Comparison of ENCODE assay signal across 25 mouse cellular contexts in the genomic region with DNA sequence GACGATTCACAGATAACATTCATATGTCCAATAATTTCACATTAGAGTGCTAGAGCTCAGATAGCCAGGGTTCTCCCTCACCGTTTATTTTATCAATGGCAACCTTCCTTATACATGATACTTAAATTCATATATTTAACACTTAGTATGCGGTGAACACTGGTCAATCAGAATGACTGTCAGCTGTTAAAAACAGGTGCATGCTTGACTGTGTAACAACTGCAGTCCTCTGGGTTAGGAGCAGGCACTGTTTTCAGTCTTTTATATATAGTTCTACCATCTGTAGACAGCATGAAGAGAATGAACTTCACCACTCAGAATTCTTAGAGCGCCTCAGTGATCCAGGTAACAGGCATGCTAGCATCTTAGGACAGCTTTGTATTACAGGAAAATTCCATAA.
"Had no signal": no experiment of that assay in that cellular context is flagged by ENCODE, and none has a peak within 500 bp of the region (broad histone marks: within the 10 kb centered on the region; RNA-seq: fewer than 3 reads in every experiment).

No protein-coding gene starts in this region.

- DNase-seq: forebrain, postnatal 0 days; gastrocnemius, postnatal 14 days; gastrocnemius, postnatal 36 days; heart, postnatal 14 days; kidney, adult 11 months; kidney, adult 2 months; kidney, adult 9 months; kidney, postnatal 14 days; kidney, postnatal 36 days; layer of hippocampus, adult 9-11 months; layer of hippocampus, postnatal 36 days; left cerebral cortex, postnatal 4 days; liver, embryonic 13.5 days; liver, postnatal 0 days had no signal

- H3K4me2 ChIP-seq: forebrain, embryonic 15.5 days; hindbrain, embryonic 13.5 days; hindbrain, embryonic 15.5 days; kidney, embryonic 15.5 days; limb, embryonic 13.5 days; limb, embryonic 15.5 days; liver, embryonic 11.5 days; liver, embryonic 13.5 days; liver, embryonic 15.5 days had no signal

- H3K4me3 ChIP-seq: forebrain, embryonic 15.5 days; hindbrain, embryonic 13.5 days; hindbrain, embryonic 15.5 days; kidney, embryonic 15.5 days; limb, embryonic 13.5 days; limb, embryonic 15.5 days; liver, embryonic 13.5 days; liver, embryonic 15.5 days had no signal

- H3K27me3 ChIP-seq: forebrain, embryonic 15.5 days; hindbrain, embryonic 13.5 days; hindbrain, embryonic 15.5 days; kidney, embryonic 15.5 days; limb, embryonic 13.5 days; limb, embryonic 15.5 days; liver, embryonic 13.5 days; liver, embryonic 15.5 days had no signal

- H3K4me1 ChIP-seq: limb, embryonic 13.5 days; limb, embryonic 15.5 days; liver, embryonic 13.5 days; liver, embryonic 15.5 days had no signal

- H3K9ac ChIP-seq: forebrain, embryonic 15.5 days; forebrain, postnatal 0 days; hindbrain, embryonic 13.5 days; hindbrain, embryonic 15.5 days; kidney, embryonic 15.5 days; limb, embryonic 13.5 days; limb, embryonic 15.5 days; liver, embryonic 13.5 days; liver, embryonic 15.5 days; liver, postnatal 0 days had no signal

- H3K27ac ChIP-seq: forebrain, embryonic 15.5 days; hindbrain, embryonic 13.5 days; hindbrain, embryonic 15.5 days; hindbrain, postnatal 0 days; kidney, embryonic 15.5 days; kidney, postnatal 0 days; limb, embryonic 13.5 days; limb, embryonic 15.5 days; liver, embryonic 13.5 days; liver, embryonic 15.5 days had no signal

- H3K9me3 ChIP-seq: forebrain, embryonic 15.5 days; hindbrain, embryonic 13.5 days; hindbrain, embryonic 15.5 days; kidney, embryonic 15.5 days; limb, embryonic 13.5 days; limb, embryonic 15.5 days; liver, embryonic 13.5 days; liver, embryonic 15.5 days had no signal

- H3K36me3 ChIP-seq: forebrain, embryonic 15.5 days; hindbrain, embryonic 13.5 days; hindbrain, embryonic 15.5 days; kidney, embryonic 15.5 days; limb, embryonic 13.5 days; limb, embryonic 15.5 days; liver, embryonic 13.5 days; liver, embryonic 15.5 days had no signal

- ATAC-seq: forebrain, embryonic 15.5 days; forebrain, postnatal 0 days; hindbrain, postnatal 0 days; intestine, embryonic 16.5 days; liver, postnatal 0 days had no signal
